Mouse (Mus musculus): ENCODE data around the gene Elmo1. TPM values are rescaled to one million over a fixed set of nuclear protein-coding genes. Genes with fewer than 3 reads are reported as not detected.

The Elmo1 gene
- total RNA-seq, 2 experiments from 2014 or later, result 23.6 to 27.7 TPM

GRCm38 (mm10) chr13:20507381-20508129 lies 417.2 kb downstream of the Elmo1 start:
- no peak for DNase-seq (ENCODE audit: low spot score in 2 of 2)

- DNase-seq (ENCODE audit: low spot score in 2 of 2), result no peak
Measured at GRCm38 (mm10) chr13:20511026-20511425, 420.6 kb downstream of the Elmo1 start.

GRCm38 (mm10) chr13:20512317-20513240 lies 422.2 kb downstream of the Elmo1 start:
- DNase-seq (ENCODE audit: low spot score in 2 of 2), result no peak

- DNase-seq (ENCODE audit: low spot score in 2 of 2), result no peak
Measured at GRCm38 (mm10) chr13:20514721-20515120, 424.3 kb downstream of the Elmo1 start.

GRCm38 (mm10) chr13:20516096-20516495 lies 425.7 kb downstream of the Elmo1 start:
- DNase-seq (ENCODE audit: low spot score in 2 of 2), result no peak

- no peak for DNase-seq (ENCODE audit: low spot score in 2 of 2)
Measured at GRCm38 (mm10) chr13:20517702-20518101, 427.3 kb downstream of the Elmo1 start.

GRCm38 (mm10) chr13:20521492-20521891 lies 431.1 kb downstream of the Elmo1 start:
- DNase-seq (ENCODE audit: low spot score in 2 of 2), result no peak

GRCm38 (mm10) chr13:20523671-20524070 lies 433.3 kb downstream of the Elmo1 start:
- DNase-seq (ENCODE audit: low spot score in 2 of 2), result no peak

- DNase-seq (ENCODE audit: low spot score in 2 of 2), result no peak
Measured at GRCm38 (mm10) chr13:20525844-20526243, 435.4 kb downstream of the Elmo1 start.

GRCm38 (mm10) chr13:20537053-20537452 lies 446.7 kb downstream of the Elmo1 start:
- DNase-seq (ENCODE audit: low spot score in 2 of 2), result no peak

GRCm38 (mm10) chr13:20537487-20537886 lies 447.1 kb downstream of the Elmo1 start:
- no peak for DNase-seq (ENCODE audit: low spot score in 2 of 2)

- DNase-seq (ENCODE audit: low spot score in 2 of 2), result no peak
Measured at GRCm38 (mm10) chr13:20538216-20539070, 448.0 kb downstream of the Elmo1 start.

- DNase-seq (ENCODE audit: low spot score in 2 of 2), result no peak
Measured at GRCm38 (mm10) chr13:20539631-20540030, 449.2 kb downstream of the Elmo1 start.

GRCm38 (mm10) chr13:20546568-20547204 lies 456.3 kb downstream of the Elmo1 start:
- DNase-seq (ENCODE audit: low spot score in 2 of 2), result no peak

- DNase-seq (ENCODE audit: low spot score in 2 of 2), result no peak
Measured at GRCm38 (mm10) chr13:20549983-20550382, 459.6 kb downstream of the Elmo1 start.

GRCm38 (mm10) chr13:20551559-20551958 lies 461.2 kb downstream of the Elmo1 start:
- no peak for DNase-seq (ENCODE audit: low spot score in 2 of 2)

GRCm38 (mm10) chr13:20555853-20556452 lies 465.6 kb downstream of the Elmo1 start:
- DNase-seq (ENCODE audit: low spot score in 2 of 2), result no peak

GRCm38 (mm10) chr13:20556739-20557138 lies 466.3 kb downstream of the Elmo1 start:
- DNase-seq (ENCODE audit: low spot score in 2 of 2), result no peak

- DNase-seq (ENCODE audit: low spot score in 2 of 2), result no peak
Measured at GRCm38 (mm10) chr13:20557156-20557555, 466.8 kb downstream of the Elmo1 start.

GRCm38 (mm10) chr13:20558376-20558775 lies 468.0 kb downstream of the Elmo1 start:
- DNase-seq (ENCODE audit: low spot score in 2 of 2), result no peak

Measured in gastrocnemius, postnatal 4 days (tissue).